Mouse (Mus musculus): ENCODE results near the gene 1110032A03Rik. TPM values are rescaled to one million over a fixed set of nuclear protein-coding genes. Genes with fewer than 3 reads are reported as not detected.

Gene 1110032A03Rik
- total RNA-seq, 2 experiments from 2014 or later: 29.6 to 30.2 TPM

- no peak for TF ChIP-seq CTCF (conservative IDR thresholded peaks at IDR 0.05)
- peak overlapping the region; percentile 63 for H3K27ac ChIP-seq
- peak; percentile 75 to 77 for DNase-seq (ENCODE audit: low spot score in 2 of 2)
- no peak overlapping the region; the same call in 1 of the 2 replicates for H3K4me3 ChIP-seq
Observed at GRCm38 (mm10) chr9:50723406-50723805, 51.9 kb downstream of the 1110032A03Rik start.

GRCm38 (mm10) chr9:50722451-50722911 is 52.8 kb downstream of the 1110032A03Rik start:
- H3K4me3 ChIP-seq: no peak overlapping the region
- peak overlapping the region; percentile 63 for H3K27ac ChIP-seq
- TF ChIP-seq CTCF (conservative IDR thresholded peaks at IDR 0.05): no peak
- peak in 1 of 2 experiments; percentile 34 for DNase-seq (ENCODE audit: low spot score in 2 of 2)

GRCm38 (mm10) chr9:50721061-50721460 is 54.3 kb downstream of the 1110032A03Rik start:
- no peak overlapping the region for H3K4me3 ChIP-seq
- DNase-seq (ENCODE audit: low spot score in 2 of 2): no peak
- H3K27ac ChIP-seq: peak overlapping the region; percentile 51; the same call in 1 of the 2 replicates
- TF ChIP-seq CTCF (conservative IDR thresholded peaks at IDR 0.05): no peak

GRCm38 (mm10) chr9:50718878-50719277 is 56.4 kb downstream of the 1110032A03Rik start:
- no peak for TF ChIP-seq CTCF (conservative IDR thresholded peaks at IDR 0.05)
- Histone ChIP-seq H3K4me3 (no peak overlapping the region), H3K27ac (no peak overlapping the region)
- DNase-seq (ENCODE audit: low spot score in 2 of 2): no peak

- no peak for TF ChIP-seq CTCF (conservative IDR thresholded peaks at IDR 0.05)
- Histone ChIP-seq H3K4me3 (no peak overlapping the region), H3K27ac (no peak overlapping the region)
- DNase-seq (ENCODE audit: low spot score in 2 of 2): no peak
Observed at GRCm38 (mm10) chr9:50714188-50714587, 61.1 kb downstream of the 1110032A03Rik start.

Other genes with a start within 250 kb of the 1110032A03Rik start
- 10 to 100 TPM; 36.5 to 42.5 TPM for gene Pts, start 246.8 kb downstream of the 1110032A03Rik start, total RNA-seq (2021)
- 10 to 100 TPM; 25.3 to 25.9 TPM for gene Il18, start 220.7 kb downstream of the 1110032A03Rik start, total RNA-seq (2021)
- gene Bco2, start 220.3 kb downstream of the 1110032A03Rik start, total RNA-seq (2021): 1 to 10 TPM; 3.8 to 3.9 TPM
- gene Tex12, start 214.2 kb downstream of the 1110032A03Rik start, total RNA-seq (2021): not detected
- 100 to 1,000 TPM; 109 to 112 TPM for gene Sdhd, start 171.7 kb downstream of the 1110032A03Rik start, total RNA-seq (2021)
- gene Timm8b, start 171.6 kb downstream of the 1110032A03Rik start, total RNA-seq (2021): 100 to 1,000 TPM; 206 to 234 TPM
- gene Pih1d2, start 158.2 kb downstream of the 1110032A03Rik start, total RNA-seq (2021): 1 to 10 TPM; 2.3 to 2.7 TPM
- 10 to 100 TPM; 20.8 to 22.1 TPM for gene Nkapd1, start 158.1 kb downstream of the 1110032A03Rik start, total RNA-seq (2021)
- 100 to 1,000 TPM; 131 to 136 TPM for gene Dlat, start 115.7 kb downstream of the 1110032A03Rik start, total RNA-seq (2021)
- 10 to 100 TPM; 80.1 to 87.4 TPM for gene Dixdc1, start 36.0 kb downstream of the 1110032A03Rik start, total RNA-seq (2021)
- gene 2310030G06Rik, start 29.0 kb downstream of the 1110032A03Rik start, total RNA-seq (2021): 1 to 10 TPM in 1 of 2 experiments, under 1 TPM in 1; 0.87 to 1.9 TPM
- gene Cryab, start 24.2 kb downstream of the 1110032A03Rik start, total RNA-seq (2021): 100 to 1,000 TPM; 117 to 119 TPM
- gene Hspb2, start 23.2 kb downstream of the 1110032A03Rik start, total RNA-seq (2021): under 1 TPM; 0.51 to 0.79 TPM
- gene Fdxacb1, start 7.3 kb downstream of the 1110032A03Rik start, total RNA-seq (2021): 1 to 10 TPM; 5.5 to 6.3 TPM
- 10 to 100 TPM; 29.0 to 31.1 TPM for gene Alg9, start 501 bp downstream of the 1110032A03Rik start, total RNA-seq (2021)
- gene Ppp2r1b, start 69.8 kb upstream of the 1110032A03Rik start, total RNA-seq (2021): 10 to 100 TPM; 14.9 to 18.1 TPM
- gene Sik2, start 233.6 kb upstream of the 1110032A03Rik start, total RNA-seq (2021): 10 to 100 TPM; 39.5 to 45.2 TPM